Mouse (Mus musculus) adrenal gland, postnatal 0 days (tissue): ENCODE data around the gene Glra1. TPM values are rescaled to one million over a fixed set of nuclear protein-coding genes. Genes with fewer than 3 reads are reported as not detected.

Experiments
- microRNA-seq: library from miRNA; unstranded; fragments of <30 nt; microRNA quantifications from one replicate; pipeline ENCODE4, GENCODE M21; 2016; ENCODE audit warnings: borderline replicate concordance; ENCODE audit not compliant: insufficient number of aligned reads
- polyA plus RNA-seq: library from polyadenylated mRNA; unstranded; fragments of >200 nt; fragmentation: Nextera tagmentation; extraction: Ambion mirVana; gene quantifications from 2 replicates; pipeline ENCODE4 v1.2.1, GENCODE M21; 2015

Gene Glra1
- not detected in 2 replicates for polyA plus RNA-seq

DNA sequence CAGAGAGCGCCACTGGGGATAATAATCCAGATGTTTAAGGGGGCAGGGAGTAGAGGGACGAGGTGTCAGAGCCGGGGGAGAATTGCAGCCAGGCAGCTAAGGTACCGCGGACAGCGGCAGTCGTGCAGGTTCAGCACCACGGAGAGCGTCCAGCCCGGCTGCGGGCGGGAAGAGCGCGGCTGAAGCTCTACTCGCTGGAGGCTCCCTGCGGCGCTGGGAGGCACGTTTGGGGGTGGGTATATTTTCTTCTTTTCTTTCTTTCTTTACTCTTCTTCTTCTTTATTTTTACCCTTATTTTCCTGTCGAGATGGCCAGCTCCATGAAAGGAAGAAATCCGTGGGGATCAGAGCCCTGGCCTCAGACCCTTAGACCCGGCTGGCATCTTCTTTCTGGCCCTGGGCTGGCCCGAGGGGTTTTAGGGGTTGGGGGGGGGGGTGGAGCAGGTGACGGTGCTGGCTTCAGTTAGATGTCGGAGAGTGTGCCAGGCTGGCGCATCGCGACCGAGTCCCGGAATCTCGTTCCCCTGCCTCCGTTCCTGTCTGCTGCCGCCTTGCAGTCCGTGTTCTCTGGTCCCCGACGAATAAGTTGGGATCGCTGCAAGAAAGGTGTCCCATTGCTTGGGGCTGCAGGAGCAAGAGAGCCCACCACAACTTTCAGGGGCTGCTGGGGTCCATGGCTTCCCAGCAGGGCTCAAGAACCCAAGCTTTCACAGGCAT, at the start of gene Glra1:
Glra1 (minus strand) TSS at position 391 of the 716 bp plus-strand sequence.

DNA sequence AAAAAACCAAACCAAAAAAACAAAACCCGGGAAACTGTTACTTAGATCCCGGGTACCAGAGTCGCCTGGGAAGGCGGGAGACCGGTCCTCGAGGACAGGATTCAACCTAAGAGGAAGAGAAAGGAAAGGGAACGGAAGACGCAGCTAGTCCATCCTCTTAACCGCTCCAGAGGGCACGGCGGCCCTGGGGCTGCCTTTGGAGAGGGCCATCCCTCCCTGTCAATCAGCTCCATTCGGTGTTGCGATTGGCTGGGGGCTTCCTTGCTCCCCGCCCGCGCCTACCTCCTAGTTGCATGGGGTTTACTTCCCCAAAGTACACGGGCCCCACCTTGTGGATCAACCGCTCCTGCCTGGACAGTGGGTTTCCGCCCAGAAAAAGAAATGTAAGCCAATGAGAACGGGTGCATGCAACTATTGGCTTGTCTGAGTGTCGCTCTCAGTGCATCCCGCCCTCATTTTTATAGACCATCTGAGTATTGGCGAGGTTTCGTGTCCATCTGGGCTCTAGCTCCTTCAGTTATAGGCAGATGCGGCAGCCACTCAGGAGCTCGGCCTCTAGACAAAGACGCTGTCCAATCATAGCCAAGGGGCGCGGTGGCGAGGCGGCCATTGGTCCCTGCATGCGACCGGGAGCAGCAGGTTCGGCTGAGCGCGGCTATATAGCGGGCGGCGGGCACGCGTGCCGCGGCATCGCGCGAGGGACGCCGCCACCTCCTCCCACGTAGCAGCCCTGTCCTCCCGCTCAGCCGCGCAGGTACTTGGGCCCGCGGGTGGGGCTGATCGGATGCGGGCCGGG, 138.8 kb downstream of the Glra1 start, which contains the start of gene G3bp1:
G3bp1 (plus strand) TSS at position 638 of the 796 bp plus-strand sequence.

Small RNAs within 50 kb of the gene (microRNA-seq; reads per million reads assigned to microRNA genes)
- gene Mir7652, result not detected

Other genes with a start within 250 kb of the Glra1 start
- gene Sparc, start 185.0 kb downstream of the Glra1 start, polyA plus RNA-seq, result 3,011 and 4,819 TPM in 2 replicates
- gene Atox1, start 147.0 kb downstream of the Glra1 start, polyA plus RNA-seq, result 650 and 835 TPM in 2 replicates
- 43.1 and 64.8 TPM in 2 replicates for gene G3bp1, start 138.5 kb downstream of the Glra1 start, polyA plus RNA-seq